Mouse (Mus musculus): ENCODE data around the gene Tent2.

The Tent2 gene

DNA sequence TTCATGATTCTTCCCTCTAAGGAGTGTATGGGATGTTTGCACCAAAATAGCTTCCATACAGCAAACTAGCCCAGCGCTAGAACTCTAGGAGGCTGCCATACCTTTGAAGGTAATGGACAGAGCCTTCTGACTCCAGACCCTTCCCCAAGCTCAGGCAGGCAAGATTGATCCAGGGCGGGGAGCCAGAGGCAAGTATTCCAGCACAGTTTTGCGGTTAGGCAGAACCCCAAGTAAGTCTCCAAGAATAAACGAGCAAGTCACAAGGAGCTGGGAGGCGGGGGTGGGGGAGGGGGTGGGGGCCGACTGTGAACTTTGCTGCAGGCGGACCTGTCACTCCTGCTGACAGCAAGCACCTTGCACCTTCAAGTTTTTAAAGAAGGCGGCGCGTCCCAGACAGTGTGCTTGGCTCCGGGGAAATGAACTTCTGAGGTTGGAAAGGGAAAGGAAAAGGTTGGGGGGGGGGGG, 48.3 kb downstream of the Tent2 start:
- no peak for DNase-seq (ENCODE audit: low read depth, low spot score)

GRCm38 (mm10) chr13:93141184-93141583, 51.0 kb downstream of the Tent2 start:
- DNase-seq (ENCODE audit: low read depth, low spot score), result no peak

DNA sequence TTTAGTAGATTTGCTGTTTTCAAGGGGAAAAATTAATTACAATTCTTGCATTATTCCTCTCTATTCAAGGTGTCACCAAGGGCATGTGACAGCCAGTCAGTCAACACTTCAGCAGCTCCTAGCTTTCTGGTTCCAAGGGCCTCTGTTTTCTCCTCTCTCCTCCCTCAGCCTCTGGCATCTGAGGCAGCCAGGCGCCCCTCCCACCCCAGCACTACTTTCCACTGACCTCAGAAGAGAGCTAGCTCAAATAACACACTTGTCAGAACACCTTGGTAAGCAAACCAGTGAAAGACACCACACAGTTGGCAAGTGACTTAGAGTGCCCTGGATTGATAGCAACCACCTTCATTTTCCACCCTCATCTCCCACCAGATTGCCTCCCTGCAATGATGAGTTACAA, 54.1 kb downstream of the Tent2 start:
- DNase-seq (ENCODE audit: low read depth, low spot score), result no peak

DNA sequence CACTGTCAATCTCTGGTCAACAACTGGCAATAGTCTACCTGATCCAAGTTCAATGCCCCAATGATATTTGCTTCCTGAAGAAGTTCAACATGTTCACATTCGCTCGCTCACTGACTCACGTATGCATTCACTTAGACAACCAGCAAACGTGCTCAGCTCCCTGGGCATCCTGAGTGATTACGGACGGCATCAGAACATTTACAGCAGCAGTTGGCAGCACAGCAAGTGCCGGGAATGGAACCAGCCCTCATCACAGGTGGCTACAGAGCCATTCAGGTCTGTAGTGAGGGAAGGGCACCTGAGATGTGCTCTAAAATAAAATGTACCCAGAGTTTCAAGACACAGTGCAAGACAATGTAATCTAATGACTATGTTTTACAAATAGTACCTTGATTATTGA, 55.1 kb downstream of the Tent2 start:
- DNase-seq (ENCODE audit: low read depth, low spot score), result no peak

DNA sequence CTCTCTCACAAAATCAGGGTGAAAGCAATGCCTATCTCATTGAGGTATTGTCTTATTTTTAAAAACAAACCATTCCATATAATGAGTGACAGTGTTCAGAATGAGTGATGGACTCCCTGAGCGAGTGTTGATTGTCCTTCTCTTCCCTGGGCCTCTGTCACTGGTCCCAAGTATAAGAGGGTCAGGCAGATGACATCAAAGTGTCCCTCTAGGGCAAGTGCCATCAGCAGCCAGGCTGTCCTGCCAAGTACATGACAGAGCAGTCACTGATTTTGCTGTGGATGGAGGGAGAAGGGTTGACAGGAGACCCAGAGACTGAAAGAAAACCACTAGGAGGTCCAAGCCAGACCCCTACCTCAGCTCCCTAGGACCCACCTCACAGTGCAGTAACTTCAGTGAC, 55.9 kb downstream of the Tent2 start:
- no peak for DNase-seq (ENCODE audit: low read depth, low spot score)

GRCm38 (mm10) chr13:93135501-93135900, 56.7 kb downstream of the Tent2 start:
- DNase-seq (ENCODE audit: low read depth, low spot score), result no peak

DNA sequence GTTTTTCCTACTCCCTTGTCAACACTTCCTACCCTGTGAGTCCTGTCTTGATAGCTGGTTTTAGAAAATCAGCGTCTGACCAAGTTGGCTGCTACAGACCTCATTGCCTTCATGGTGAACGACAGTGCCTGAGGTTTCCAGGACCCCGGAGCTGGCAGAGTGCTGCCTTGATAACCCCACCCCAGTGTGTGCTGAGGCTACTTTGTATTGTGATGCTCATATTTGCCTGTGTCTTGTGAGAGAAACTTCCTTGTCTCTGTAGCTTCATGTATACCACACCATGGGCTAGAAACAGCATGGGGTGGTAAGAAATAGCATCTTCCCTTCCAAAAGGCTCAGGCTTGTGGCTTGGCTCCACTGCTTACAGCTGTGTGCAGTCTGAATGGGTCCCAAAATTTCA, 61.5 kb downstream of the Tent2 start:
- no peak for DNase-seq (ENCODE audit: low read depth, low spot score)

- no peak for DNase-seq (ENCODE audit: low read depth, low spot score)
These were observed 63.2 kb downstream of the Tent2 start for GRCm38 (mm10) chr13:93128961-93129360.

DNA sequence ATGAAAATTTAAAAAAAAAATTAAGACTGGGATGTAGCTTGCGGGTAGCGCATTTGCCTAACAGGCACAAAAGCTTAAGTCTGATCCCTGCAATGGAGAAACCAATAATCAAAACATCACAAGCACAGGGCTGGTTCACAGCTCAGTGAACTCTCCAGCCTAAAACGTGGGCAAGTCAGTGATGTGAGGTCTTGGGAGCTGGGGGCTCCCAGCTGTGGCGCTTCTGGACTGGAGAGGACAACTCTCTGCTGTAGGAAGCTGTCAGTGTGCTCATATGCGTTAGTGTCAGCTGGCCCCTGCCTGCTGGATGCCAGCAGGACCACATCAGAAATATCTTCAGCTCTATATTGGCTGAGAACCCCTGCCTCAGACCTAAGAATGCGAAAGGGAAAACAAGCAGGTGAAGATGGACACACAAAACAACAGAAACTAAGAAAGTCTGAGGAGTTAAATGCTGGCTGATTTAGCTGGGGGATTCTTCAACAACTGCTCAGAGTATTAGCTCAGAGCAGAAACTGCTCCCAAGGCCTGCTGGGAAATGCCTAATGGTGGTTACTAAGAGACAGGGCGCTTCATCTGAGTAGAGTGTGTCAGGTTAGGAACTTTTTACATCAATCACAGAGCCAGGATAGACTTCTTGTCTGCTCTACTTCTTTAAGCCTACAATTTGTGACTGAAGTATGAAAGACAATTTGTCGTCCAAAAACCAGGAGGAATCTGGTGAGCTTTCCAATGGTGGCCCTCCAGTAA, 63.9 kb downstream of the Tent2 start:
- no peak for DNase-seq (ENCODE audit: low read depth, low spot score)

DNA sequence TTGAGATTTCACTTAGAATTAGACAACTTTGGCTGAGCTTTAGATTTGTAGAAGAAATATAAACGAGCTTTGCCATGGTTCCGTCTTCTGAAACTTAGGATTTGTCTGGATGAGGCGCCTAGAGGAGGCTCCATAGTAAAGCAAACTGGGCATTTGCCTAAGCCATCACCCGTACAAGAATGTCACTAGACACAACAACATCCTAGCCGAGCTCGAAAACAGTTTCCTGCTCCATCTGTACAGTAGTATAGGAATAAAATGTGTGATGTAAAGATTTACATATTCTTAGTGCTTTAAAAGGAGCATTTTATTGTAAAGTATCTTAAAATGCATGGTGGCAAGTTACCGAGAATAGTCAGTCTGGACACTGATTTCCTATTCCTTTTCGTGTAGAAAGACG, 69.9 kb downstream of the Tent2 start:
- no peak for DNase-seq (ENCODE audit: low read depth, low spot score)

- no peak for DNase-seq (ENCODE audit: low read depth, low spot score)
These were observed 74.9 kb downstream of the Tent2 start for GRCm38 (mm10) chr13:93117241-93117640.

DNA sequence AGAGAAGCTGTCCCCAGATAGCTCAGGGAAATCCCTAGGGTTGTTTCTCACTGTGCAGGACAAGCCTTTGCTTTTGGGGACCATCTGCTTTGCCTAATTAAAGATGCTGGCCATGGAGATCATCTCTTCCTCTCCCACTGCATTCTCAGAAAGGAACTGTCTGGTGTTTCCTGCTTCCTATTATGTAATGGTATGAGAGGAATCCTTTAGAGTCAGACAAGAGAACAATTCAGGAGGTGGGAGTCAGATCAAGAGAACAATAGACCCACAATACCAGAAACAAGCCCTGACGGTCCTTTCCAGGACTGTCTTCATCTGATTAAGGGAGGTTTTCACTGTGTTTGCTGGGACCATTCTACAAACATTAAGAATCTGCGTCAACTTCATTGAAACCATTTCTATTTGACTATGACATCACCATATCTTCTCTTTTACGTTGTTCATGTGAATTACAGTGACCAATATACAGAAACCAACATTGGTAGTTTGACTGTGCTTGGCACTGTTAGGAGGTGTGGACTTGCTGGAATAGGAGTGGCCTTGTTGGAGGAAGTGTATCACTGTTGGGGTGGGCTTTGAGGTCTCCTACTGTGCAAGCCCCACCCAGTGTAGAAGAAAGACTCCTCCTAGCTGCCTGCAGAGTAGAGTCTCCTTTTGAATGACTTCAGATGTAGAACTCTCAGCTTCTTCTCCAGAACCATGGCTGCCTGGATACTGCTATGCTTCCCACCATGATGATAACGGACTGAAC, 89.7 kb downstream of the Tent2 start:
- no peak for DNase-seq (ENCODE audit: low read depth, low spot score)

GRCm38 (mm10) chr13:93098596-93098995, 93.6 kb downstream of the Tent2 start:
- DNase-seq (ENCODE audit: low read depth, low spot score), result no peak

- DNase-seq (ENCODE audit: low read depth, low spot score), result no peak
These were observed 95.5 kb downstream of the Tent2 start for GRCm38 (mm10) chr13:93096643-93097042.

All from A20 (cell line).